Mouse (Mus musculus) cerebellum, adult 18-20 months (tissue): ENCODE results near the gene Cavin3.

Experiments used
- DNase-seq, 2 experiments: peaks; one replicate each; pipeline ENCODE4 v3.0.0; 2021

Gene Cavin3

GRCm38 (mm10) chr7:105481505-105482411 lies at the start of gene Cavin3:
Gene Cavin3 (minus strand): TSS chr7:105482300.
- DNase-seq = peak; percentile 57 to 62

GRCm38 (mm10) chr7:105528094-105528493 lies 46.0 kb upstream of the Cavin3 start:
- DNase-seq = no peak

- DNase-seq = peak; percentile 12 to 34
These were observed 45.3 kb upstream of the Cavin3 start for GRCm38 (mm10) chr7:105527306-105527937.

- DNase-seq = no peak
These were observed 42.1 kb upstream of the Cavin3 start for GRCm38 (mm10) chr7:105524222-105524621.

GRCm38 (mm10) chr7:105520201-105520600 lies 38.1 kb upstream of the Cavin3 start:
- DNase-seq = peak; percentile 21 to 32

- DNase-seq = no peak
These were observed 37.7 kb upstream of the Cavin3 start for GRCm38 (mm10) chr7:105519771-105520170.

GRCm38 (mm10) chr7:105519336-105519735 lies 37.2 kb upstream of the Cavin3 start:
- peak; percentile 37 to 43 for DNase-seq

- no peak for DNase-seq
These were observed 34.7 kb upstream of the Cavin3 start for GRCm38 (mm10) chr7:105516669-105517360.

- peak; percentile 54 to 73 for DNase-seq
These were observed 33.1 kb upstream of the Cavin3 start for GRCm38 (mm10) chr7:105515178-105515577.

GRCm38 (mm10) chr7:105514561-105514960 lies 32.5 kb upstream of the Cavin3 start:
- no peak for DNase-seq

GRCm38 (mm10) chr7:105513845-105514291 lies 31.8 kb upstream of the Cavin3 start:
- no peak for DNase-seq

- DNase-seq = no peak
These were observed 28.0 kb upstream of the Cavin3 start for GRCm38 (mm10) chr7:105510143-105510542.

- DNase-seq = no peak
These were observed 25.2 kb upstream of the Cavin3 start for GRCm38 (mm10) chr7:105507257-105507656.

GRCm38 (mm10) chr7:105501984-105502383 lies 19.9 kb upstream of the Cavin3 start:
- no peak for DNase-seq

- peak; percentile 25 to 38 for DNase-seq
These were observed 17.6 kb upstream of the Cavin3 start for GRCm38 (mm10) chr7:105499676-105500075.

- DNase-seq = no peak
These were observed 16.9 kb upstream of the Cavin3 start for GRCm38 (mm10) chr7:105498854-105499492.

GRCm38 (mm10) chr7:105497881-105498280 lies 15.8 kb upstream of the Cavin3 start:
- DNase-seq = no peak

GRCm38 (mm10) chr7:105487104-105487876 lies 5.2 kb upstream of the Cavin3 start:
- no peak for DNase-seq

- DNase-seq = no peak
These were observed 2.9 kb upstream of the Cavin3 start for GRCm38 (mm10) chr7:105485029-105485428.

GRCm38 (mm10) chr7:105482426-105482825 lies 326 bp upstream of the Cavin3 start:
- no peak for DNase-seq

- DNase-seq = peak; percentile 14 to 30
These were observed 1.3 kb downstream of the Cavin3 start for GRCm38 (mm10) chr7:105480561-105481504.
